Mouse (Mus musculus): ENCODE measurements around the gene Mxra7. TPM values are rescaled to one million over a fixed set of nuclear protein-coding genes. Genes with fewer than 3 reads are reported as not detected.

Mxra7 gene
- polyA plus RNA-seq (2012; rRNA removed): 75.7 and 86.1 TPM in 2 replicates

DNA sequence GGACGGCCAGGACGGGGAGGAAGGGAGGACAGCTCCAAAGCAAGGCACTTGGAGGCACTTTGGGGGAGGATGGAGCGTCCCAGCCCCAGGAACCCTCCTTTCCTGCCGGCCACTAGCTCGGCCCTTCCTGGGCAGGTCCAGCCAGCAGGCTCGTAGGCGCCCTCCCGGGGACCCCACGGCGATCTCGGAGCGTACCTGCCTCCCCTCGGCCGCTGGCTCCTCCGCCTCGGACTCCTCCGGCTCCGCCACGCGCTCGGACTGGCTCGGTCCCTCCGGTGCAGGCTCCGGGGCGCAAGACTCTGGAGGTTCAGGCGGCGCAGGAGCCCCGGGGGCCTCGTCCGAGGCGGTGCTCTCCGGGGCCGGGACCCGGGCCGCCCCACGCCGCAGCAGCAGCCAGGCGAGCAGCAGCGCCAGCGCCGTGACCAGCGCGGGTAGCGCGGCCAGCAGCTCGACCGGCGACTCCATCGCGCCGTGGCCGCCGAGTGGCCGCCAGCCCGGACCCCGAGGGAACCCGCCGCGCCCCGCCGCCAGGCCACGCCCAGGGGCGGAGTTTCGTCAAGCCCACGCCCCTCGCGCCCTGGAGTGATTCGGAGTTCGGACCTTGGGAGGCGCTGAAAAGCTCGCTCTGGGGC, at the start of gene Mxra7:
TSS of gene Mxra7 (minus strand) at position 513 of the 632 bp plus-strand sequence.

GRCm38 (mm10) chr11:116852891-116853511, 25.2 kb upstream of the Mxra7 start, which contains the start of gene Srsf2:
TSS of gene Srsf2 (minus strand) at chr11:116853094.

DNA sequence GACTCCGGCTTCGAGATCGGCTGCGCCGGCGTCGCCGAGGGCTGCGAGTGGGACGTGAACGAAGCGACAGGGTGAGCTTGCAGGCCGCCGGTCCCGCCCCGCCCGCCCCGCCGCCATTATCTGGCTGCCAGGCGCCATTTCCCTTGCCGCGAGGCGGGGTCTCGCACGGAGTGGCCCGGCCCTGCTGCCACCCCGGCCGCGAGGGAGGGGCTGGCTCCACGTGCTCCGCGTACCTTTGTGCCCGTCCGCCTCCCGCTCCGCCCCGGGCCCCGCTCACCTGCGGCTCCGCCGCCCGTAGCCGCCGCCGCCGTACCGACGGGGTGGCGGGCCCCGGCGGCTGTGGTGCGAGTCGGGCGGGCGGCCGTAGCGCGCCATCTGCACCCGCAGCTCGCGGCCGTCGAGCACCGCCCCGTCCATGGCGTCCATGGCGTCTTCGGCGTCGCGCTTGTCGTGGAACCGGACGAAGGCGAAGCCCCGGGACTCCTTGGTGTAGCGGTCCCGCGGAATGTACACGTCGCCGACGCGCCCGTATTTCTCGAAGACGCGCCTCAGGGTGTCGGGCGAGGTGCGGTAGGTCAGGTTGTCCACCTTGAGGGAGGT, 24.5 kb upstream of the Mxra7 start, which contains the start of gene Mfsd11:
TSS of gene Mfsd11 (plus strand) at position 150 of the 600 bp plus-strand sequence.

DNA sequence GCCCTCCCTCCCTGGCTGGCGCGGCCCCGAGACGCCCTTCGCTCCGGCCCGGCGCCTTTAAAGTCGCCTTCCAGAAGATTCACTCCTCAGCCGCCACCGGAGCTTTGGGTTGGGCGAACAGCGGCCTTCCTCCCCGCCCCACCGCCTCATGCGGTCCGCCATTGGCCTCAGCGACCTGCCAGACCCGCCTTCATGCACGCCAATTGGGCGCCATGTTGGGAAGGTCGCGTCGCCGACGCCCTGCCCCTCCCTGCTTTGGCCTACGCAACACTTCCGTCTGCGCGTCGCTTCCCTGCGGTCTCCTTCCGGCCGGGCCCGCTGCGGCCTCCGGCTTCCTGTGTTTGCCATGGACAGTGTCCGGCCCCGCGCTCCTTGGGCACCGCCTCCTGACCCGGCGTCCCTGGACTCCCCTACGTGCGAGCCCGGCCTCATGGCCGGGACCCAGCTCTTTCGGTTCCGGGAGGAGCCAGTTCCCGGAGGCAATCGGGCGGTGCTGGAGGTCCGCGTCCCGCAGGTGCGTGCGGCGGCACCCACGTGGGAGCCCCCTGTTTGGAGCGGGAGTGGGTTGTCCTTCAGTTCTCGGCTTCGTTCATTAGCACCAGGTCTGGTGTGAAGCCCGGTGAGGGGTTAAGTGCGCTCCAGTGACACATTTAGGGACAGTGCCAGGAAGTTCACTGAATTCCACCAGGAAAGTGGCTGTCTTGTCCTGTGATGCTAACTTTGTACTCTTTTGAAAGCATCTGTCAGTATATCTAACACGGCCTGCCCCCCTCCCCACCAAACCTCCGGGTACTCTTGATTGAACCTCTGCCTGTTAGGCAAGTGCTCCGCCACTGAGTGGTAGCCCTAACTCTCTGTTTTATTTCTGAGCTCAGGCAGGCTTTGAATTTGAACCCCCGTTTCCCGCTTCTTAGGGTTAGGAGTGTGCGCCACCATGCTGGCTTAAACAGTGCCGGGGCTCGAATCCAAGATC, 15.7 kb upstream of the Mxra7 start, which contains the start of the genes Mettl23 and Jmjd6:
TSS of gene Mettl23 (plus strand) at position 18 of the 973 bp plus-strand sequence.
TSS of gene Jmjd6 (minus strand) at position 189 of the 973 bp plus-strand sequence.

DNA sequence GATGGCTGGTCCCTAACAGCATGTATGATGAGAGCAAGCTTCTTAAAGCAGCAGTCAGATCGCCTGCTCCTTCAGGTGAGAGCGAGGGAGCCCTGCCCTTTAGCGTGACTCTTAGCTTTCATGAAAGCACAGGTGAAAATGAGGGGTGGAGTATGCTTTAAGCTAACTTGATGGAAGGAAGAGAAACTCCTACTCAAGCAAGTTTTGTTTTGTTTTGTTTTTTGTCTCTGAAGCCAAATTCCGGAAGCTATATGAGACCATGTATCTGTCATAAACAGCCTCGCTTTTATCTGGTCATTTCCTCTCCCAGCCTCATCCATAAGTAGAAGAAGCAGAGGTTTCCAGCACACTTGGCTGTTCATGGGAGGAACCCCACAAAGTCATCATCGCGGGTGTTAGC, 52.4 kb downstream of the Mxra7 start, which contains the start of gene St6galnac1:
TSS of gene St6galnac1 (minus strand) at position 101 of the 400 bp plus-strand sequence.

Other genes starting within 250 kb of the Mxra7 start
- gene Ube2o, start 246.6 kb downstream of the Mxra7 start, polyA plus RNA-seq (2012; rRNA removed): 12.1 and 13.3 TPM in 2 replicates
- not detected in 2 replicates for gene Aanat, start 241.6 kb downstream of the Mxra7 start, polyA plus RNA-seq (2012; rRNA removed)
- gene Rhbdf2, start 201.0 kb downstream of the Mxra7 start, polyA plus RNA-seq (2012; rRNA removed): 38.9 and 40.1 TPM in 2 replicates
- 0.60 and 0.79 TPM in 2 replicates for gene Prcd, start 174.5 kb downstream of the Mxra7 start, polyA plus RNA-seq (2012; rRNA removed)
- 43.5 and 44.8 TPM in 2 replicates for gene Cygb, start 173.7 kb downstream of the Mxra7 start, polyA plus RNA-seq (2012; rRNA removed)
- gene St6galnac1, start 52.5 kb downstream of the Mxra7 start, polyA plus RNA-seq (2012; rRNA removed): 11.4 TPM in 1 of 2 replicates, not detected in the other
- gene Mettl23, start 15.2 kb upstream of the Mxra7 start, polyA plus RNA-seq (2012; rRNA removed): 16.8 and 20.8 TPM in 2 replicates
- 22.3 and 22.9 TPM in 2 replicates for gene Jmjd6, start 15.4 kb upstream of the Mxra7 start, polyA plus RNA-seq (2012; rRNA removed)
- 27.8 and 33.8 TPM in 2 replicates for gene Mfsd11, start 24.4 kb upstream of the Mxra7 start, polyA plus RNA-seq (2012; rRNA removed)
- 930 and 1,078 TPM in 2 replicates for gene Srsf2, start 25.0 kb upstream of the Mxra7 start, polyA plus RNA-seq (2012; rRNA removed)
- gene Mgat5b, start 90.8 kb upstream of the Mxra7 start, polyA plus RNA-seq (2012; rRNA removed): 0.42 TPM in 2 replicates

Measured in colon, adult 2 months (tissue).